Mouse (Mus musculus) adrenal gland (tissue): Measurements from ENCODE around the gene Polr3b.

Source experiments
- intact Hi-C: fragments of 180-260 bp; cut with DNase I; formaldehyde crosslinking; loops from one replicate; pipeline ENCODE4 v1.15.1; 2025

Polr3b gene

DNA sequence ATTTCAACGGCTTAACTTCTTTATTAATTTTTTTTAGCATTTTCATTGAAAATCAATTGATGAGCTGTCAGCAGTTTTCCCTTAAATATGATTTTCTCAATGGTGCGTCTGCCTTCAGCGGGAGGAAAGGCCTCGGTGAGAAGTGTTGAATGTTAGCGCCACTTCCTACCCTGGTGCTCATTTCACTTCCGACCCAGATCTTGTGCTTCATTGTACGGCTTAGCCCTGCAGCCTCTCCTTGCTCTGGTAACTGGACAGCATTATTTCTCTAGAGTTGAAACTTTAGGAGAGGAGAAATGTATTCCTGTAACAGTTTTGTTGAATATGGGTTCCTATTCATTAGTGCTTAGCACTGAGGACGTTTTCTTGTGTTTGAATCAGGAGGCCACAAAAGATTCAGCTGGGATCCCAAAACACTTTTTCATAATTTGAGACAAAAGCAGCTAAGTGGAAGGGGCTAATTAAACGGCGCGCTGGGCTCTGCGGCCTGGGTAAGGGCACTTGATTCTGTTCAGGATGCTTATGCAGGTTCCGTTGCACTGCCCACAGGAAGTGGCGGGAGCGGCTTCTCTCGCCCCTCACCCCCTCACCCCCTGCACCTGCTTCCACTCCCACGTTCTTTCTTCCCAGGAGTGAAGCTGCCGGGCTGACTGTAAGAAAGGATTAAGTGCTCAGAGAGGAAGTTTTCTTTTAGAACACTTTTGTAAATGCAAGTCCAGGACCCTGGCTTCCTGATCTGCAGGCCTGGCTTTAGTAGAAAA, 36.2 kb downstream of the Polr3b start:
- intact Hi-C loops = no loop called here

DNA sequence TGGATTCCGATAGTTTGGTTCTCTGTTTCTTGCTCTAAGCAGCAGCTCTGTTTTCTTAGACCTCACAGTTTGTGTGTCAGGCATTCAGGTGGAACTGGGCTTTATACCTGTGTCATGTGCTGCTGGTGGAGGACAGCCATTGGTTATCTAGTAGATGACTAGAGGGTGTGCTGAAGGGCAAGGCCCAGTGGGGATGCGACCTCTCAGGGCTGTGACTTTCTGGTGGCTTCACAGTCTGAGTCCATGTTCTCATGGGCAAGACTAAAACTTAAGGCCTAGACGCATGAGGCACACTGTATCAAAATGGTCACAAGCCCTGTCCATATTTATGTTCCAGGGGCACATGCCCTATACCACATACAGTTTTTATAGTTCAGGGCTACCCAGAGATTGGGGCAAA, 37.2 kb downstream of the Polr3b start:
- intact Hi-C loops = no loop called here

DNA sequence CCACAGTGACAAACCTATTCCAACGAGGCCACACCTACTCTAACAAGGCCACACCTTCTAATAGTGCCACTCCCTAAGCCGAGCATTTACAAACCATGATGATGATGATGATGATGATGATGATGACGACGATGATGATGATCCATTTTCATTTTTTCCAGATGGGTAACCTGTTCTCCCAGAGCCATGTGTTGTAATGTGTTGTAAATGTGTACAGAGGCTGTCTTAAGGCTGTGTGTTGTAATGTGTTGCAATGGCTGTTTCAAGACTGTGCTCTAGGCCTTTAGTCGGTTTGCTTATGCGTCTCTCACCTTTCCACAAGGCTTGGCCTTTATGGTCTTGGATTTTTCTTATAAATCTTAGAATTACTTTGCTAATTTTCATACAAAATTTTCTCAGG, 40.0 kb downstream of the Polr3b start:
- intact Hi-C loops = no loop called here

DNA sequence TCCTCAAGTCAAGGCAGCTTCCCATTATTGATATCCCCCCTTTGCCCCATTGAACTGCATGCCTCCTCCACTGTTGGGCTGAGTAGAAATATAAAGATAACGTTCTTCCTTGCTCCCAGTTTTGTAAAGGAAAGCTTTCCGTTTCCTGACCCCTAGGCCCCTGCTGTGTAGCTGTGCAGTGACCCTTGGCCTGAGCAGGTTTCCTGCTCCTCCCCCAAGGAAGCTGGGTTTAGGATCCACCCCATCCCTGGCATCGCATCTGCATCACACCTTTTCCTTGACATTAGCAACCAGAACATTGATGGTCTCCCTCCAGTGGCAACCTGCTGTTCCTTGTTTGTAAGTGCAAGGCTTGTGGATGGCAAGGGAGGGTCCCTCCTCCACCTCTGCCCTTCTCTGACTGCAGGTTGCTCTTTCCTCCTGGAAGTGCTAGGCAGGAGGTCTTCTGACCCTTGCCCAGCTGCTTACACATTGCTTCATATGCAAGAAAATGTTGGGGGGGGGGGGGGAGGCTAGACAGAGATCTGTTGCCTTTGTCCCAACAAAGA, 43.7 kb downstream of the Polr3b start:
- intact Hi-C loops = no loop called here

DNA sequence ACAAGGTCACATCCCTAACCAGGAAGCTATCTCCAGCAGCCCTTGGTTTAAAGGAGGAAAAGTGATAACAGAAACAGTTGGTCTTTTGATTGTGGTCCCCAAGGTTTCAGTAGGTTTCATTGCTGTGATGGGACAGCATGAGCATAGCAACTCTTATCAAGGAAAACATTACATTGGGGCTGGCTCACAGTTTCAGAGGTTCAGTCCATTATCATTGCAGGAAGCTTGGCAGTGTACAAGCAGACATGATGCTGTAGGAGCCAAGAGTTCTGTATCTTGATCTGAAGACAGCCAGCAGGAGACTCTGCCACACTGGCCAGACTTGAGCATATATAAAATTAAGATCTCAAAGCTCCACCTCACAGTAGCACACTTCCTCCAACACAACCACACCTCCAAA, 53.6 kb downstream of the Polr3b start:
- intact Hi-C loops = no loop called here

DNA sequence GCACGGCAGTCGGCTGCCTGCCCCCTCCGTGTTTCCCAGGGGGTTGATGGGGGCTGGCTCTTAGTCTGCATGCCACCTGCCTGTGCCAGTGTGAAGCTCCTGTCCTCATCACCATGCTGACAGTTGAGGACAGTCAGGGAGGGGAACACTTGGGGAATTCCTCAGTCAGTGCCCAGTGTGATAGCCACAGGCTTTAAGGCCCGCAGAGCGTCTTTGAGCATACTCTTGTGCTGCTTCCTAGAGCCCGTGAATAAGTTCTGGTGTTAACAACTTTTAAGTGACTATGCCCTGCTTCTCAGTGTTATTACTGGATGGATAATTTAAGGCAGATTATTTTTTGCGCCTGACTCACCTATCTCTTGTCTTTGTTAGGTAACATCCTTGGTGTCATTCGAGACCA, 54.4 kb downstream of the Polr3b start:
- intact Hi-C loops = no loop called here

DNA sequence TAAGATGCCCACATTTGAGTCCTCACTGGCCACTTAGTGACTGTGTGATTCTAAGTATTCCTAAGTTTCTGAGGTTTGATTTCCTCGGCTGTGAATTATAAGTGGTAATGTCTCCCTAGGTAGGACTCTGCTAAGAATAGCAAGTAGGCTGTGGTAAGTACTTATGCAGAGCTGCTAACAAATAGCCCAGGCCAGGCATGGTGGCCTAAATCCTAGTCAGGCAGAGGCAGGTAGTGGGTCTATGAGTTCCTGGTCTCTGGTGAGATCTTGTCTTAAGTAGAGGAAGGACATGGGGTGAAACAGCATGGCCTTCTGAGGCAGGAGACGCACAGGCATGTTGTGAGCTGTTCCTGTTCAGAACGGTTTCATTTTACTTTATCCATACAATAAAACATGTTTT, 55.8 kb downstream of the Polr3b start:
- intact Hi-C loops = no loop called here

DNA sequence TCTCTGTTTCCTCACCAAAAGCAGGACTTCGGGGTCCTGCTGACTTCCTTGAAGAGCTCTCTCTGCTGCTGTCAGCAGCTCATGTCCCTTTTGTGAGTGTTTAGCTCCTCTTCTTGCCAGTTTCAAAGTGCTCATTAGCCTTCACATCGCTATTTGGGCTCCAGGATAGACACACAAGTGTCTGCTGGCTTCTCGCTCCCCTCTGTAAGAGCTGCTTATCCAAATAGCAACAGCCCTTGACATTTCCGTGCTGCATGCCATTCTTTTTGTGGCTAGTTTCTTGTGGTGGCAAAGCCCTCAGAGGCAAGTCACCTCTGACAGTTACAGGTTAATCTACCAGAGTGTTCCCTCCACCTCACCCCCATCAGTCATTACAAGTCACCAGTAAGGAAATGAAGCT, 56.3 kb downstream of the Polr3b start:
- intact Hi-C loops = no loop called here

DNA sequence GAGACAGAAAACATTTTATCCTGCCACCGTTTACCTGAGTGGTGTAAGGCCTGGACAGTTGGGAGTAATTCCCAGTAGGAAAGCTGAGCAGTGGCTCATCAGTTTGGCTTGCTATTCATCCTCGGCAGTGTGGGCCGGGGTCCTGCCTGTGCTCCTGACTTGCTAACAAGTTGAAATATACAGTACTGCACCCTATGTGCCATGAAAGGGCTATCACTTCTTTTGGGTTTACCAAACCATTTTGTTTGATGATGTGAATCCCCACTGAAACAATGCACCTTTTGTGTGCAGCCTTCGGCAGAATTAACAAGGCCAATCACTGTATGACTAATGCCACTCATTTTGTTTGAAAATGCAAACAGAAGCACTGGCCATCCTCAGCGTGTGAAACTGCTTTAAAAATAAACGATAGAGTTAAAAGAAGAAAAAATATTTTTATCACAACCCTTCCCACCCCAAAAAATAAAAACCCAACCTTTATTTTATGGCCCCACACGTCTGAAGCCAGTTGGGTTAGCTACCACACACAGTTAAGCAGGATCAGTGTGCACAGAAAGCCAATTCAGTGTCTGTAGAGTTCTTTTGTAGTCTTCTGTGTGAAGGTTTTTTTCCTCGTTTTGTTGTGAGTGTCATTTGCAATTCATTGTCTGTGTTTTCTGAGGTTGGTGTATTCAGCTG, 63.5 kb downstream of the Polr3b start:
- intact Hi-C loops = no loop called here

DNA sequence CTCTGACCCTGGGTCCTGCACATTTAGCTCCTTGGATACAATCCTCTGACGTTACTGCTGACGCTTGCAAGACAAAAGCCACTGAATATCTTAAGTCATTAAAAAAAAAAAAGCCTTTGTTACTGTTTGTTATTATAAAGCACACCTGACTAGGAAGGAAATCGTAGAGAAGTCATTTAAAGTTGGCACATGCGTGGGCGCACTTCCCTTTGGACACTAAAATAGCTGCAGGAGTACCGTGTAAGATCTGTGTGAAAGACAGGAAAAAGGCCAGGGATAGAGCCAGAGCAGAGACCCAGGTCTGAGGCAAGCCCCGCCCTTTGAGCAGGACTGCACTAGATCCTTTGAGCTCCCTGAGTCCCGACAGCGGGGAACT, 64.0 kb downstream of the Polr3b start:
- intact Hi-C loops = no loop called here

DNA sequence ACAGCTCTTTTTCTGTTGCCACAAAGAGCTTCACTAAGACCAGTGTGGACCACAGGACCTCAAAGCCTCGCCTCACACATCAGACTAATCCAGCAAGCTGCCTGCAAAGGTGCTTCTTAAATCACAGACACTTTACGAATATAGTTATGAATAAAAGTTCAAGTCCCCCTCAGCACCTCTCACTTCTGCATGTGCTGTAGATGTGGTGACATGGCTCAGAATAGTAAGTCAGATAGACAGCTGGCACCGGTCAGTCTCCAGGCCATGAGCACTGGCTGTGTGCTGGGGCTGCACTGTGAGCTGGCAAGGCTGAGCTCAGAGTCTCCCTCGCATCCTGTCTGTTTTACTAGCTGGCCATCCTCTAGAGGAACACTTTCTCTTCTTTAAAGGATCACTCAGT, 64.6 kb downstream of the Polr3b start:
- intact Hi-C loops = no loop called here

DNA sequence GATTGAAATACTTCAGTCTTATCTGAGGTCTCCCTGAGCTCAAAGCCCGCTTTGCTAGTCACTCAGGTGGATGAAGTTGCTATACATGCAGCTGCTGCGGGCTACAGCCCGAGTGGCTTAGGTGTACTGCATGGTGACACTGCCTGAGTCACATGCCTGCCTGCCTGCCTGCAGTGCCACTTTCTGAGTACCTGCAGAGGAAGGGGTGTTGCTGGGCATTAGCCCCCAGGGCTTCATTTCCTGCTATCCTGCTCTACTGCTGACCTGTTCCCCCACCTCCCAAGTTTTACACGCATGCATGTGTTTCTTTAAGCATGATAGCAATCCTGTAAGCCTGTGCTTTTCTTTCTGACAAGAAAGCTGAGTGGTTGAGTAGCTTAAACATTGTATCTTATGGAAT, 65.6 kb downstream of the Polr3b start:
- intact Hi-C loops = no loop called here

DNA sequence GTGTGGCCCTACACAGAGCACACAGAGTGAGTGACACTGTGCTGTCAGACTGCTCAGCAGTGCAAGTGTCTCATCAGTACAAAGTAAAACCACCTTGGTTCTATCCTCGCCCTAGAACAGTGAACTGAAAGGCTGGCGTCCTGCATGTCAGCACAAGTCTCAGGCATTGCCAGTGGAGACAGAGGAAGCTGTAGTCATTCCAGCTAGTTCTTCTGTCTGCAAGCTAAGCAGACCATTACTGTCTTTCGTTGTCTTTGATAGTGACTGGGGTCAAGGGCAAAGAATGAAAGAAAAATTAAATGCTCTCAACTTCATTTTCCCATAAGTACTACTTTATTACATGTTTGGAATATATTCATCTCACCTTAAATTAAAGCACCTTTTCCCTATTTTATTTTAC, 67.8 kb downstream of the Polr3b start:
- intact Hi-C loops = no loop called here

DNA sequence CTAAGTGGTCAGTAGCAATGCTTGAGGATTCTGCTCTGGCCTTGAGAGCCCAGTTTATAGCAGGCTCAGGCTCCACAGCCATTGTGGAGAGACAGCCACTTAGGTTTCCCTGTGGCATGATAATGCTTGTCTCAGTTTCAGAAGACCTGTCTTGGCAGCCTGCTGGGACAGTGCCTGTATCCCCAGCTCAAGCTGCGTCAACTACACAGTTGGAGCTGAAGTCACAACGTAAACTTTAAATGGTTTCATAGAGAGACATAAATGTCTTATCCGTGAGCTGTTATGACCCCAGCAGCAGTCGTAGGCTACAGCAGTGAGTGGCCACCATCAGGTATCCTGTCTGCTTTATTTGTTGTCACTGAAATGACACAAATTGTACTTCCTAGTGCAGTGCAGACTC, 68.7 kb downstream of the Polr3b start:
- intact Hi-C loops = no loop called here

DNA sequence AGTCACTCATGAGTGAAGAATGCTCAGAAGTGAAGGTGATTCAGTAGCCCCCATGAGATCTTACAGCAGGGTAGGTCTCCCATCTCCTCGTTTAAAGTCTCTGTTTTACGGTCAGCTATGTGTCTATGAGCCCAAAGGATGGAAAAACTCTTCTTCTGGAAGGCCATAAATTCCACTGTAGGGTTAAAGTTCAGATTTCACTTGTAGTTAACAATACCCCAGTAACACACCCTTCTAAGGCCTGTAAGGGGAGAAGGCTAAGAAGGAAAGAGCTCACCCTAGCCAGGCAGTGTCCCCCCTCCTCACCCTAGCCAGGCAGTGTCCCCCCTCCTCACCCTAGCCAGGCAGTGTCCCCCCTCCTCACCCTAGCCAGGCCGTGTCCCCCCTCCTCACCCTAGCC, 69.6 kb downstream of the Polr3b start:
- intact Hi-C loops = no loop called here

DNA sequence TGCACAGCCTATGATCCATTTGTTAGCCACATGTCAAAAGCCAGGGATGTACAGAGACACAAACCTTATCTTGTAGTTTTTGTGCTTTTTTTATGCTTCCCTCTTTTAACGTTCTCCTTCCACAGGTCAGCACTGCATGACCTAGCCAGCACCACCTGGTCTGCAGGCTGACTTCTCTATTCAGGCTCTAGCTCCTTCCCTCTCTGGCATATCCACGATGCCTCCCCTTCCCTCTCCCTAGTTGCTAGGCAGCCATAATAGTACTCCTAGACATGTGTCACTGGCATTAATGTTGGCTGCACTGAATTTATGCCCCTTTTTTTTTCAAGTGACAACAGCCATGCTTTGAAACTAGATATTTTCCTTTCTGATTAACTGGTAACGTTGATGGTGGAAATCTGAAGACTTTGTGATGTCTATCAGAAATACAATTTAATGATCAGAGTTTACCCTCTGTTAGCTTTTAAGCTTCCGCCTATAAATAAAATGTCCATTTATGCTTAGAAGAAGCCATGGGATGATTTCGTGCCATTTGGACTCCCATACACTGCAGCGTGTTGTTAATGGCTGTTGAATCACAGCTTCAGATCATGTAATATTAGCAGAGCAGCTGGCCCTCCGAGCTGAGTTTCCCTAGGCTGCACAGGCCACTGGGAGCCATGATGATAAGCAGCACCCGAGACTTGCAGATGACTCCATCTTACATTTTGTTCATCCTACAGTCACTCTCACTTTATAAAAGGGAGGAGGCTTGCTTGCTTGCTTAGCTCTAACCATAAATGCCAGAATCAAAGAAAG, 71.9 kb downstream of the Polr3b start:
- intact Hi-C loops = no loop called here

DNA sequence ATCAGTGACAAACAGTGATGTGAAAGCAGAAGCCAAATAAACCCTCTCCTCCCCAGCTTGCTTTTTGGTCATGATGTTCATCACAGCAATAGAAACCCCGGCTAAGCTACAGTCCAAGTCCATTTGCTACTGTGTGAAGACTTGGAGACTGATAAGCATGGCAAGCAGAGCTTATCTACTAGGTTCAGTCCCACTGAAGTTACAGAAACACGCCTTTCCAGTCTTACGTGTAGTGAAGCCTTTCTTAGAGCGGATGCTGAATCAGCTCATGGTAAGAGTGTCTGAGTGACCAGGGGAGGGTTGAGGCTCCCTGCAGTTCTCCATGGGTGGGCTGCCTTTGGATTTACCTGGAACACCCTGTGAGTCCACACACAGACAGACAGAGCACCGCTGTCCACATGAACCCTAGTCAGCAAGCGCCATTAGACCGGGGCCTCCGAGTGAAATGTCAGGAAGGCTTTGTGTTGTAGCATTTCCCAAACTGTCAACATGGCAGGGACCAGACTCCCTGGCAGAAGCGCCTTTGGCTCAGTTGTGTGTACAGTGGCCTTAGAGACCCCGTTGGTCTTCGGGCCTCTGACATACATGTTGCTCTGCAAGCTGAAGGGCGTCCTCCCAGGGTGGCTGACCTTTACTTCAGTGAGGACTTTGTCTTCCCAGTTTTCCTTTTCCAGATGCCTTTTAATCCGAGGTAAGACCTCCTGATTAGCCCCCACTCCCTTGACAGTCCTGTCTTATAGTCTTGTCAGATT, 78.3 kb downstream of the Polr3b start:
- intact Hi-C loops = no loop called here

DNA sequence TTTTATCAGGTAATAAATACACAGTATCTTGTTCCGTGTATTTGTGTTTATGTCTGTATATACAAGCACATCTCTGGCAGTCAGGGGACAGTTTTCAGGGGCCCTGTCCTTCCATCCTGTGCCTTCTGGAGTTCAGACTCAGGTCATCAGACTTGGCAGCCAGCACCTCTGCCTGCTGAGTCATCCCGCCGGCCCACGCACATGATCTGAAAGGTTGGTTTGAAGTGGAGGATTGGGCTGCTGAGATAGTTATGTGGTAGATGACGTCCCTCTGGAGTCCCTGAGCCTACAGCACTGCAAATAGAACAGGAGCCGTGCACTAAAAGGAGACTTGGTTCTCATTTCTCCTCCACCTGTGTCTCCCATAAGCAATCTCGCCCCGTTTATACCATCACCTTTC, 79.0 kb downstream of the Polr3b start:
- intact Hi-C loops = no loop called here

DNA sequence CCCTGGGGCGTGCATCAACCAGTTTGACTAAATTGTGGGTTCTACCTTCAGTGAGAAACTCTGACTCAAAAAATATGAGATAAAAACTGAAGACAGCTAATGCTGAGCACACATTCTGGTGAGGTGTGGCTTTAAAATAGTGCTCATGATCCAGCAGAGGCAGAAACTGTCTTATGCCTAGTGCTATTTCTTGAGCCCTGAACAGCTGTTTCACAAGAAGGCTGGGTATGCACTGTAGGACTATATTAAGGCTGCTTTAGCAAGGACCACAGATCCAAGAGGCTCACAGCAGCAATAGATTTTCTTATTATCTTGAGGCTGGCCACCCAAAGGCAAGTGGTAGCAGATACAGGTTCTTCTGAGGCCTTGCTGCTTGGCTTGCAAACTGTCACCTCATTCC, 80.0 kb downstream of the Polr3b start:
- intact Hi-C loops = no loop called here

DNA sequence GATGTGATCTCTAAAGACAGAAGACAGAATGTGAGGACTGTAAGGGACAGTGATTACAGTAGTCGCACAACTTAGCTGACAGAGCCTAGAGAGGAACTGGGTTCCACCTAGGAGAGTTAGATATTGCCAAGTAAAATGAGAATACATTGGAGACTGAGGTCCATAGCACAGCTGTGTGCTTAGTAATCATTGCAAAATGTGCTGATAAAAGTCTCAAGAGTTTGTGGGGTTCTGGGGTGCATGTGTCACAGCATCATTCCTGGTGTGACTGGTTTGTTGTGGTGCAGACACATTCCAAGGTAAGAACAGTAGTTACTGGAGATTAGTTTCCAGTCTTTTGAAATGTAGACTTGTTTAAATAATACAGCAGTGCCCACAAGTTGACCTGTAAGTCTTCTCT, 82.5 kb downstream of the Polr3b start:
- intact Hi-C loops = no loop called here

DNA sequence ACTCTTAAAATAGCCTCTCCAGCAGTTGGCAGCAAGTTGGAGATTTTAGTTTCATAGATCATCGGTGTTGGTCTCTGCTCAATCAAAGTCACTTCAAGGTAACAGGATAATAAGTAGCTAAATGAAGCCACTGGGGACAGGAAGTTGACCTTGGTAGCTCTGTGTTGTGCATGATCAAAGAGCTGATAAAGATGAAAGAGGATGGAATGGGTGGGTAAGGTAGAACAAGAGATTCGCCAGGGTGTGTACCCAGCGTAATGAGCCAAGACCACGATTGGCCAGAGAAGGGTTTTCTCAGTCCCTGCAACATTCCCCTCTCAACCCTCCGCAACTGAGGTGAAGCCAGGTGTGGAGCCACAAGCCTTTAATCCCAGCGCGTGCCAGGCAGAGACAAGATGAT, 83.1 kb downstream of the Polr3b start:
- intact Hi-C loops = no loop called here

DNA sequence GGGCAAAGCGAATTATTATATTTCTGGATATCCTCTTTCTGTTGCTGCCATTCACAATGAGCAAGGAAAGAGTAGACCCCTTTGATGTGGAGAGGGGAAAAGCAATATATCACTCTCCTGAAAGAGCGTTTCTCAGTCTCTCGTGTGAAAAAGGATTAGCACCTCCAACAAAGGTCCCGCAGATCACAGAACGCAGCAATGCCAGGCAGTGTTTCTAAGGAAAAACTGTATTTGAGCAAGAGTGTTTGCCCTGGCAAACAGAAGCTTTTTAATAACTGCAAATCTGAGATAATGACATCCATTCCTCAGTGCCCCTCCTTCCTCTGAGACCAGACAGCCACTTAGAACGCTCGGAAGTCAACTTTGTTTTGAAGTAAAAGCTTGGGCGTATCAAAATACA, 84.5 kb downstream of the Polr3b start:
- intact Hi-C loops = no loop called here
